Mouse (Mus musculus) lung, postnatal 0 days (tissue): ENCODE results near the gene Kdm4b.

Source experiments
- CTCF ChIP-seq: IDR thresholded peaks from 2 replicates; pipeline ENCODE4 v1.5.1; 2016; ENCODE audit warnings: antibody characterized with exemption, mild to moderate bottlenecking
- EP300 ChIP-seq: IDR thresholded peaks from 2 replicates; pipeline ENCODE4 v1.6.1; 2016; ENCODE audit warnings: antibody characterized with exemption, mild to moderate bottlenecking, control low read depth

DNA sequence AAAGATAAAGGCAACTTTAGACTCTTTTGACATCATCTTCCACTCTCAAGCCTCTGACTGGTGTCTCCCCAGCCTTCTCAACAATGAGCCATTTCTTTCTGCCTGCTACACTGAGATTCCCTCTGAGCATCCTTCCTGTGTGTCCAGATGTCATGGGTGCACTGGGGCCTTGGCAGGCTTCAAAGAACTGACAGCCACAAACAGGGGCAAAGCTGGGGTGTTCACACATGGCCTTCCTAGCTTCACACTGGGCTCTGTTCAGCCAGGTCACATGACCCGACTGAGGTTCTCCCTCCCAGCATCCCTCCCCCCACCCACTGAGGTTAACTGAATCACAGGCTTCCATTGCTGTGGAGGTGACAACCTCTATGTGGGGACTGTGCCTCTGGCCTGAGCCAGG is 29.7 kb upstream of the Kdm4b start:
- TF ChIP-seq CTCF (no peak), EP300 (no peak)
